Mouse (Mus musculus): ENCODE results near the gene Kif1a.

Kif1a gene

DNA sequence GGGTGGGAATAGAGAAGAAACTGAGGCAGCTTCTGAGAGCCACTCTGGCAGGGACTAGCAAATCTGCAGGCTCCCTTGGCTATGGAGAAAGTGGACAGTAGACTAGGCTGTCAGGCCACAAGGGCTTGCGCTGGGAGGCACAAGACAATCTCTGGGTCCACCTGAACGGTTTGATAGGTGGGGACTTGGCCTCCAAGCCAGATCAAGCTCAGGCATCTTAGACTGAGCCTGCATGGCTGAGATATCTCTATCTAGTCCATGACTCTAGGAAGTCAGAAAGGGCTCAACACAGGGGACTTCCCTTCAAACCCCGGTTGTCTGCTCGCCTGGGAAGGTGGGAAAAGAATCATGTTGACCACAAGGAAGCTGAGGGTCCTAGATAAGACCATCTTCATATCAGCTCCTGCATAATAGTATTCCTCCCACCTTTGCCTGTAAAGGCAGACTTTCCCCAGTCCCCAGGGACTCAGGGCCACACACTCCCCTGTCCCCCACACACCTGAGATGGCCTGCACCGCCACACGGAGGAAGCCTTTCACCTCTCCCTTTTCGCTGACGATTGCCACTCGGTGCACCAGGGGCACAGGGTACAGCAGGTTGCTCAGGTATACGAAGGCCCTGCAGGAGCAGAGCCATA lies 55.5 kb downstream of the Kif1a start:
- in situ Hi-C loops (cut with MboI; ENCODE audit: low pct_unique_long_range_greater_than_20kb in 1 of 2, low sequenced_read_pairs in 2 of 2, unreplicated experiment in 1 of 2), result no loop called here

DNA sequence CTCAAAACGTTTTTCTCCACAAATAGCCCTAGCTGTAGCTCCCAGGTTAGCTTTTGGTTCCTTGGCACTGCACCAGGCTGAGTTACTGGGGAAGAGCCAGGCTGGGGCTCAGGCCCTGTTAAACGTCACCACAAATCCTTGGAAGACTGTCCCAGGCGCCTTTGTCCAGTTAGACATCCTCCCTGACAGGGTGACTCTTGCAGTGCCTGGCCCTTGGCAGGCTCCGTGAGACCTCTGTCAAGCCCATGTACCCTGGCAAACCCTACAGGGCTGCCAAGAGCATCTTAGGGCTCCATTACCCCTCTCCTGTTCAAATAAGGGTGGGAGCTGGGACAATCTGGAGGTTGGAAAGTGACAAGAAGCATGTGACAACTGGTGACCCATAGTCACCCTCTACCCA lies 65.8 kb downstream of the Kif1a start:
- in situ Hi-C loops (cut with MboI; ENCODE audit: low pct_unique_long_range_greater_than_20kb in 1 of 2, low sequenced_read_pairs in 2 of 2, unreplicated experiment in 1 of 2), result no loop called here

DNA sequence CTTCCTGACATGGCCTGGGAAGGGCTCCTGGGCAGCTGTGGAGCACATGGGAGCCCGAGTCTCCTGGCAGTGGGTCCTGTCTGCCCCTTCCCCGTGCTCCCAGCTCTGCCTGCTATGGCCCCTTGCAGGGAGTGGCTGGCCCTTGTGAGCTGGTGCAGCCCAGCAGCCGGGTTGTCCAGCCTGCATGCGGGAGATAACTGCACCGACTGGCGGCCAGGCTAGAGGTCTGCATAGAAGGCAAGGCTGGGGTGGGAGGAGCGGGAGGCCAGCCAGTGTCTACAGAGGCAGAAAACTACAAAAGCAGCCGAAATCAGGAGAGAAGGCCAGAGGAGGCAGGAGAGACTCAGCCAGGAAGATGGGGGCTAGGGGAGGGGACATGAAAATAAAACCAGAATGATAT lies 67.8 kb downstream of the Kif1a start:
- in situ Hi-C loops (cut with MboI; ENCODE audit: low pct_unique_long_range_greater_than_20kb in 1 of 2, low sequenced_read_pairs in 2 of 2, unreplicated experiment in 1 of 2), result no loop called here

DNA sequence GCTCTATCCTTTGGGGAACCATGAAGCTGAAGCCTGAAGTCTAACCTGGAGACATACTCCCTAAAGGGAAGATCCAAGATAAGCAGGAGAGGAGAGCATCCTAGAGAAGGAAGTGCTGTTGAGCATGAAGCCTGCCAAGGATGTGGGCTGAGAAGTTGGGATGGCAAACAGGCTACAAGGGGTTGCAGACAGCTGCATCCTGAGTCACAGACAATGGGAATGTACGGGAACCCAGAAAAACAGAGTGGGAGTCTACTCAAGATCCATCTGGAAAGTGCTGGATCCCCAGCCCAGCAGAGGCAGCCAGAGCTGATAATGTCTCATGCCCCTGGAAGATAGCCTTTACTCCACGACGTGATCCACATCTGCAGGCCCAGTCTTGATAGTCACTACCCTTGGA lies 70.6 kb downstream of the Kif1a start:
- in situ Hi-C loops (cut with MboI; ENCODE audit: low pct_unique_long_range_greater_than_20kb in 1 of 2, low sequenced_read_pairs in 2 of 2, unreplicated experiment in 1 of 2), result no loop called here

DNA sequence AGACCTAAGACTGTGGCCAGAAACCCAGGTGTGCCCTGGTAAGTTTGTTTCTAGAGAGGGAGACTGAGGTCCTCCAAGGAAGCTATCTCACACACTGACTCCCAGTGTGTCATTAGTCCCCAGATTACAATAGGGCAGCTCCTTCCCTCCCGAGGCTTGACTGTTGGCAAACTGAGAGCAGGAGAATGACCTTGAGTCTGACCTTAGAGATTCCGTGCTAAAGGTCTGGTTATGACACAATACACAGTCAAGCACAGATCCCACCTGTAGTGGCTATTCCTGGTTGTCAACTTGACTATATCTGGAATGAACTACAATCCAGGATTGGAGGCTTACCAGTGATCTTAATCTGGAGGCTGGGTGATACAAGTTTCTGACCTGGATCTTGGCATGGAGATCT lies 71.7 kb downstream of the Kif1a start:
- in situ Hi-C loops (cut with MboI; ENCODE audit: low pct_unique_long_range_greater_than_20kb in 1 of 2, low sequenced_read_pairs in 2 of 2, unreplicated experiment in 1 of 2), result no loop called here

DNA sequence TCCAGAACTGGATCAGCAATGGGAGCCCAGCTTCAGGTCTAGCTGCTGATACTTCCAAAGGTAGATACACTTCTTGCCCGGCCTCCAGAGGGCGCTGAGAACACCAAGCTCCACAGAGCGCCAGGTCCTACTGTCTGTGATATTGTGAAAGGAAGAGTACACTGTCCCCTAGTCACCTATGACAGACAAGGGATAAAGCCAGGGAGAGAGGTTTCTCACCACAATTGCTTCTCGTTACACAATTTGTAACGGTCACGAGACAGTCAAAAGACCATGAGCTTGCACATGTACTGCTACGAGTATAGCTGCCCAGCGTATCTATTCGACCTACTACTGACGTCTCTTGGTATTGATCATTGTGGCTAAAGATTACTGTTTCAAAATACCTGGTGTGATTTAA lies 72.4 kb downstream of the Kif1a start:
- in situ Hi-C loops (cut with MboI; ENCODE audit: low pct_unique_long_range_greater_than_20kb in 1 of 2, low sequenced_read_pairs in 2 of 2, unreplicated experiment in 1 of 2), result no loop called here

DNA sequence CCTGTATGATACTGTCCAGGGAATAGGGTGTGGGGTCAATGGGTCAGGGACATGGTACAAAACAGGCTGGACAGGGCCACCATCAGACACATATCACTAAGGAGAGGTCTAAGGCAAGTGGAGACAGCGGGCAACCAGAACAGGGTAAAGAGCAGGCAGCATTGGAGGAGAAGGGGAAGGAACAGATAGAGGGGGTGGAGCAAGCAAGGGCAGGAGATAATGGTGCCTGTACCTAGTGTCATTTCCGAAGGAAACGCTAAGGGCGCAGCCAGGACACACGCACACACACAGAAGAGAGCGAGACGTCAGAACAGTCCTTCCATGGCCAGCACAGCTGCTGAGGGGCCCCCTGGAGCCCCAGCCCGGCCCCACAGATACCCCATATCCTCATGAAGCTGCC lies 75.2 kb downstream of the Kif1a start:
- in situ Hi-C loops (cut with MboI; ENCODE audit: low pct_unique_long_range_greater_than_20kb in 1 of 2, low sequenced_read_pairs in 2 of 2, unreplicated experiment in 1 of 2), result no loop called here

DNA sequence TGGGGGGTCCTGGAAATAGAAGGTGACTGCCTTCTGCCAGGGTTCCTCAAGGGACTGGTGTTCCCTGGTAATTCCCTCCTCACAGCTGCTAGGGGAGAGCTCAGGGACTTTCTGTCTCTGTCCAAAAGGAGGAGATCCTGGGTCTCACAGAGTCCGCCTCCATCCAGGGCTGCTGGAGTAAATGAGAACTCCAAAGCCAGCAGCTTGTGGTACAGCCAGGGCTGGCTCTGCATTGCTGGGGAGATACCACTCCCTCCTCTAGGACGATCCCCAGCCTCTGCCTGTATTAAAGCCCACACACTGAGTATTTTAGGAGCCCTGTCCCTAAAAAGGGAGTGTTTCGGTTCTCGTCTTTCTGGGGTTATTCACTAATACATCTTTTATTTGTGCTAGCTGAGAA lies 81.1 kb downstream of the Kif1a start:
- in situ Hi-C loops (cut with MboI; ENCODE audit: low pct_unique_long_range_greater_than_20kb in 1 of 2, low sequenced_read_pairs in 2 of 2, unreplicated experiment in 1 of 2), result no loop called here

DNA sequence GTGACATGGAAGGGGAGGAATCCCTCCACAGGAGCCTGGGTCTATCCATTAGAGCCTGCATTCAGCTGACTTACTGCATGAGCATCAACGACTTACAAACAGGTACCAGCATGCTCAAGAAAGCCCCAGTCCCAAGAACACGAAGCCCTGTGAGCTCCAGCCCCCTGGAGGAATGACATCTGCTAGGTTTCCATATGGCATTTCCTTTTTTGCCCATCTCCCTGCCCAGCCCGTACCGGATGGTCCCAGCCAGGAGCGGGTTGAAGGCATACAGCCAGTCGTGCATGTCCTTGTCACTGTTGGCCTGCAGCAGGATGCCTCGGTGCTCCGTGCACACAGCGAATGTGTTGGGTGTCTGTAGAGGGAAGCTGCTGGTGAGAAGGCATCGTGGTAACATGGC lies 83.0 kb downstream of the Kif1a start:
- in situ Hi-C loops (cut with MboI; ENCODE audit: low pct_unique_long_range_greater_than_20kb in 1 of 2, low sequenced_read_pairs in 2 of 2, unreplicated experiment in 1 of 2), result no loop called here

DNA sequence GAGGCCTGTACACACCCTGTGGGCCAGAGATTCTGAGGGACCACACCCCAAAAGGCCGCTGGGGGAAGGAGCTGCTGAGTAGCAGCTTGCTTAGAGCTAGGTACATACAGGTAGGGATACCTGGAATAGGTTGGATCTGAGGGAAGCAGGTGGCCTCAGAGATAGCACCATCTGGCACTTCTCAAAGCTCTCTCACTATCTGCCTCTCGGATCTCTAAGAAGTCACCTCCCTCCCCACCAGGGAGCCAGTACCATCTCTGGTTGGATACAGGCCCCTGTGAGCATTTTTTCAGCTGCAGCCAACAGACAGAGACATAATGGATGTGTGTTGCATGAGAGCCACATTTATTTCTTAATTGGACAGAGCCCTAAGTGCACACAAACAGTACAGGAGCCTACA lies 86.6 kb downstream of the Kif1a start:
- in situ Hi-C loops (cut with MboI; ENCODE audit: low pct_unique_long_range_greater_than_20kb in 1 of 2, low sequenced_read_pairs in 2 of 2, unreplicated experiment in 1 of 2), result no loop called here

DNA sequence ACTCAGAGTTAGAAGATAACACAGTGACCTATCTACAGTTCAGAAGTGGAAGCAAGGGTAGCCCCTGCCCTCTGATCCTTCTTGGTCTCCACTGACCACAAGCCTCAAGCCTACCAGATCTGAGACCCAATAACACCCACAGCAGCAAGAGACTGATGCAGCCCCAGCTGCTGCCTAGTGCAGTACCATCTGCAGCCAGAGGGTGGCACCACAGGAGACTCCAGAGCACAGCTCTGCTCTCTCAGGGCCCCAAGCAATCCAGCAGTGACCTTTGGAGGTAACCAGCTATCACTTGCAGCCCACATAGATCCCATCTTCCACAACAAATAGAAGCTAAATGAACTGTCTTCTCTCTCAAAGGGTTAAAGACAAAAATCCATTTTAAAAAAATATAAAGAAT lies 87.3 kb downstream of the Kif1a start:
- in situ Hi-C loops (cut with MboI; ENCODE audit: low pct_unique_long_range_greater_than_20kb in 1 of 2, low sequenced_read_pairs in 2 of 2, unreplicated experiment in 1 of 2), result no loop called here

DNA sequence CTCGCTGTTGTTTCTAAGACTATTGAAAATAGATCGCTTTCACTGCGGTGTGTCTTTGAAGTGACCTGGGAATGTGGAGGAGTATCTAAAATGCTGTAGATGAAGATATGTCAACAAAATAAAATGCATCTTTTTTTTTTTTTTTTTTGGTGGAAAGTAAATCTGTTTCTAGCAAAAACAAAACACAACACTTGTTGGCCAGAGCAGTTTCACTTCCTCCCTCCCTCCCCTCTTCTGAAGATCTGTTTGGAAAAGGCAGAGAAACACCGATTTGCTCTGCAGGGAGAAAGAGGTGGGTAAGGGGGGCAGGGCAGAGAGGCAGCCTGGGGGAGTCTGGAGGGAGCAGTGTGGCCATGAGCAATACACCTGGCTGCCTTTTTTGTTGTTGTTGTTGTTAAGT lies 88.4 kb downstream of the Kif1a start:
- in situ Hi-C loops (cut with MboI; ENCODE audit: low pct_unique_long_range_greater_than_20kb in 1 of 2, low sequenced_read_pairs in 2 of 2, unreplicated experiment in 1 of 2), result no loop called here

DNA sequence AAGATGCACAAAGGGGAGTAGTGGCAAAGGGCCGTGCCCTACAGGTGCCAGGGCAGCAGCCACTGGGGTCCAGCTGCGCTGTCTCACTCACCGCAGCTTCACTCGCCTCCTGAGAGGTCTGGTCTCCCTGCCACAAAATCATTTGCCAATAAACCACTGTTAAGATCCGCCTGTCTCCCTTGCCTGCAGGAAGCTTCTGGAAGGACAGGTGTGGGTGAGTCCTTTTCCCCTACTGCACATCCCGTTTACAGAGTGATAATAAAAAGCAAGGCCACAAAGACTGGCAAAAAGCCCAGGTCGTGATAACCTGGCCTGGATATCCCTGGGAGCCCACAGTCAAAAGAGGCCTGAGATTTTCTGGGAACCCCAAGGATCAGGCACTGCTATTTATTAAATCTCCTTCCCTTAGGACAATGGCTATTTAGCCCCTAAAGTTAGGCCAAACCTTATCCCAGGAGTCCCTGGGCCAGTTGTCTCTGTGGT lies 89.6 kb downstream of the Kif1a start:
- in situ Hi-C loops (cut with MboI; ENCODE audit: low pct_unique_long_range_greater_than_20kb in 1 of 2, low sequenced_read_pairs in 2 of 2, unreplicated experiment in 1 of 2), result no loop called here

DNA sequence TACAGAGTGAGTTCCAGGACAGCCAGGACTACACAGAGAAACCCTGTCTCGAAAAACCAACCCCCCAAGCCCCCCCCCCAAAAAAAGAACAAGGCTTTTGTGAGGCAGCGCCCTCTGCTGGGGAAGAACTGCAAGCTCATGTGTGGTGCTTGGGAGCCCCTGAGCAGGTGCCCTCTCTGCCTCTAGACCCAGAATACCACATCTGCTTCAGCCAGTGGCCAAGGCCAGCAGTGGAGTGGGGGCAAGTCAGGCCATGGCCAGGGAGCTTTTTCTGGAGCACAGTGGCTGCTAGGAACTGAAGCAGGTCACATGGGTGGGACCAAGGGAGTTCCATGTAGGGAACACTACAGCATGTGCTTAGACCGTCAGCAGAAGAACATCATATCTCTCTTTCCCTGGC lies 91.0 kb downstream of the Kif1a start:
- in situ Hi-C loops (cut with MboI; ENCODE audit: low pct_unique_long_range_greater_than_20kb in 1 of 2, low sequenced_read_pairs in 2 of 2, unreplicated experiment in 1 of 2), result no loop called here

DNA sequence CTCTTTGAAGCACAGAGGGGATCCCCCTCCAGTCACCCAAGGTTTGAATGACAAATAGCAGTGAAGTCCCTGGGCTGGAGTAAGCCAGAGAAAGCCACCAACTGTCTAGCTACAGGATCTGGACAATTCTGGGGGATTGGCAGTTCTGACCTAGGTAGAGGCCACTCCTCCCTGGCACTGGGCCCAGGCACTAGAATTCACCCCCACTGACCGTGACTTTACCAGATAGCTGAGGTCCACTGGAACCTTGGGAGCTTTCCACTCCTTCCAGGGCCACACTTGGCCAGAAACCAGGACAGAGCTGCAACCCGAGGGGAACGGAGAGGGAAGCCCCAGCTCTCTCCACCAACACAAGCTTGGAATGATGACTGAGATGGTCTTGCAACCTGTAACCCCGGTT lies 92.6 kb downstream of the Kif1a start:
- in situ Hi-C loops (cut with MboI; ENCODE audit: low pct_unique_long_range_greater_than_20kb in 1 of 2, low sequenced_read_pairs in 2 of 2, unreplicated experiment in 1 of 2), result no loop called here

DNA sequence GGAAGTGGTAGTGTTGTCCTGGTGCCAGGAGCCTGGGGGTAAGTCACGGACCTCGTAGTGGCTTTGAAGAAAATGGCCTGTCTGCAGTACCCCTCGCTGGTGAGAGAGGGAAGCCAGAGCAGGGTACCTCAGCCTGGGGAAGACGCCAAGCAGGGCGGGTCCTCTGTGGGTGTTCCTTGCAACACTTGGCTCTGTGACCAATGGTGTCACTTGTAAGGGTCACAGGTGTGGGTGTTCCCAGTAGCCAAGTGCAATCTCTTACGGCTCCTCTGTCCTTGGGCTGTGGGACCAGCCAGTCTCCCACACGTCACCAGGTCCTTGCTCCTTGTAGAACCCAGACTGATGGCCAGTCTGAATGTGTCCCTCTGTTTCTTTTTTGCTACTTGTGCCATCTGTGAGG lies 95.7 kb downstream of the Kif1a start, which contains the start of gene Aqp12:
Gene Aqp12 (plus strand): TSS at position 274 of the 400 bp plus-strand sequence.
- in situ Hi-C loops (cut with MboI; ENCODE audit: low pct_unique_long_range_greater_than_20kb in 1 of 2, low sequenced_read_pairs in 2 of 2, unreplicated experiment in 1 of 2), result no loop called here

DNA sequence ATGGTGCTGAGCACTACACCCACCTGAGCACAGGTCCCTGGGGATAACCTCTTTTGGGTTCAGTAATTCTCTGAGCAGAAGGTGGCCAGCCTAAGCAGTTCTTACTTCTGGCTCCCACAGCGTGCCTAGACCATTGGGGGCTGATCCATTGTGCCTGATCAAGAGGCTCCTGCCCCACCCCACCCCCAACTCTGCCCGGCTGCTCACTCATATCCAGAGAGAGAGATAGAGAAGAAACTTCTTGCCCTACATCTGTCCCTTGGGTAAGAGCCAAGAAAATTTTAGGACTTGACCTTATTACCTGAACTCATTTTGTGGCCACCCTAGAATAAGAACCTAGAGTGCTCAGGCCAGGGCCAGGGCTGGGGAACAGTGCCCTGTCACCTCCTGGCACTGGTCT lies 108.9 kb downstream of the Kif1a start:
- in situ Hi-C loops (cut with MboI; ENCODE audit: low pct_unique_long_range_greater_than_20kb in 1 of 2, low sequenced_read_pairs in 2 of 2, unreplicated experiment in 1 of 2), result loop anchor here in 1 of 2 experiments (25.0 kb wide), 1 partner anchor 481 kb away; the partner anchor contains the start of gene Olfr1414

DNA sequence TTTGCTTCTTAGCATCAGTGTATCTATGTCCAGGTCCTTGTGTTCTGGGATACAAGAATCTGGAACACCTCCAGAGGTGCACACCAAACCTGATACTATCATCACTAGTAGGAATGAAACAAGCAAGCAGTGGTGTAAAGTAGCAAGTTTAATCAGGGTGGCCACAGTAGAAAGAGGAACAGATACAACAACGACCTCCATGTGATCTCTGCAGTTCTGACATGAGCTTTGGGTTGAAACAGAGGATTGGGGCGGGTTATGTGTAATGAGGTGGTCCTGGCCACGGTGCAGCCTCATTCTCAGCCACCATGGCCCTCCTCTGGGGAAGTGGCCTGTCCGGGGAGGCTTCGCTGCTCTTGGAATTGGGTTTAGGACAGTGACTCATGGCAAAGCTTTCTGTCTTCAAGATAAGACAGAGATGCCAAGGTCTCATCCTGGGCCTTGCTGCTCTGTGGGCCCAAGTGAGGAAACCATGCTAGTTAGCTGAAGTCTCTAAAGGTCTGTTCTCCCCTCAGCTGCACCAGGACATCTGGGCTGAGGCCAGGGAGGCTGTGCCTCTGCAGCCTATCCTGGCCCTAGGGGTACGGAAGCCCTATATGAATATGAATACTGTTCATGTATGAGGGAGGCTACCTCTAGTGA lies 109.4 kb downstream of the Kif1a start:
- in situ Hi-C loops (cut with MboI; ENCODE audit: low pct_unique_long_range_greater_than_20kb in 1 of 2, low sequenced_read_pairs in 2 of 2, unreplicated experiment in 1 of 2), result loop anchor here in 1 of 2 experiments (25.0 kb wide), 1 partner anchor 480 kb away; the partner anchor contains the start of gene Olfr1414

DNA sequence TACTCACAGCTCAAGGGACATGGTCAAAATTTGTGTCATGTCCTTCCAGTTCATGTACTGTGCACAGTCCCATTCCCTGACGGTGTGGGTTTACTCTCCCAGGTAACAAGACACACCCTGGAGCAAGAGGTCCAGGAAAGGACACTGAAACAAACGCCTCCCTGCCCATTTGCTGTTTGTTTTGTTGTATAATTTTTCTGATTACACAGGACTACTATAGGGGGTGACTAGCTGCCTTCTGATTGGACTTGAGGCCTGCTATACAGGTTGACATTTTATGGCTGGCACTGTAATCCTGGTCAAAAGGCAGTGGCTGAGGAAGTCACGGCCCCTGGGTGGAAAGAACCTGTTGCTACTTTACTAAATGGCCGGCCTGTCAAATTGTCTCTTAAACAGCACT lies 111.9 kb downstream of the Kif1a start:
- in situ Hi-C loops (cut with MboI; ENCODE audit: low pct_unique_long_range_greater_than_20kb in 1 of 2, low sequenced_read_pairs in 2 of 2, unreplicated experiment in 1 of 2), result loop anchor here in 1 of 2 experiments (25.0 kb wide), 1 partner anchor 478 kb away; the partner anchor contains the start of gene Olfr1414

DNA sequence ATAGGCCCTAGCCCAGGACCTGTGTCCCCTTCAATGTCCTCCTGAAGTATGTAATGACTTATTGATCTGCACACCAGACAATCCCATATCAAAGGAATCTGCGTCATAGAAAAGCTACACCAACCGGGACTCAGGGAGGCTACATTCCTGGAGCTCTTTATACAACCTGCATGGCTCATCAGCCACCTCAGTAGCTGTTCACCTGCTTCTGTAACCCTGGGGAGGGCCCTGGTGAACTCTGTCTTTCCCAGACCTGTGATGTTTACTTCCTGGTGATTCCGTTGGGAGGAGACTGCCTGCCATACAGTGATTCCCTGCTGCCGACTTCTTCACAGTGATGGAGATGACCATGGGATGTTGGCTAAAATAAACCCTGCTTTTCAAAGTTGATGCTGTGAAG lies 112.9 kb downstream of the Kif1a start:
- in situ Hi-C loops (cut with MboI; ENCODE audit: low pct_unique_long_range_greater_than_20kb in 1 of 2, low sequenced_read_pairs in 2 of 2, unreplicated experiment in 1 of 2), result loop anchor here in 1 of 2 experiments (25.0 kb wide), 1 partner anchor 477 kb away; the partner anchor contains the start of gene Olfr1414

Data from mouse embryonic stem cell (cell line).